Mouse (Mus musculus): ENCODE measurements at regions not wholly inside any gene's neighbourhood (a gene's known extent, or its start where the extent isn't known, plus 50 kb on each side); places are given as distances from the start of the nearest gene placed in this dataset.
A peak's percentile ranks its signal among the peaks of the same experiment; 100 is the strongest.

DNA sequence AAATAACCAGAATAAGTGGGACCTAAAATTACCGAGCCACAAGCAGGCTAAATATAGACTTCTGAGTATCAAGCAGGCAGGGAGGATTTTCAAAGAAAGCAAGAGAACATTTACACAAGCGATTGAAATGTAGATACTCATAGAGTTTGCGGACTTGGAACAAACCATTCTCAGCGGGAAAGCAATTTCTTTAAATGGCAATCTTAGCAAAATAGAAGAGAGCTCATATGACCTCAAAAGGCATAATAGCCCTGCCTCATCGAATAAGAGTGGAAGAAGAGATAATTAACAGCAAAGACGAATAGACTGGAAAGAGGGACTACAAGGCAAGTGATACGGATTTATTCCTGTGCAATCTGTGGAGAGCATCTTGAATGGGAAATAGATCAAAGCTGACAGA lies 163.7 kb upstream of the Gdf10 start:
- Histone ChIP-seq H3K4me3 (ENCODE audit: low read depth, low read length) (no peak overlapping the region), H3K9me3 (ENCODE audit: control insufficient read depth, low read depth, low read length) (peaks cover 5% of the 10 kb centered on the region; the same call in 1 of the 2 replicates), H3K27me3 (ENCODE audit: control insufficient read depth, insufficient read depth, low read length) (no peaks in the 10 kb centered on the region), H3K36me3 (ENCODE audit: control insufficient read depth, insufficient read depth, low read length) (no peaks in the 10 kb centered on the region), H3K4me2 (replicated peaks; ENCODE audit: low read depth, low read length) (no peak overlapping the region), H3K27ac (ENCODE audit: low read length) (no peak overlapping the region), H3K9ac (replicated peaks; ENCODE audit: low read depth, low read length) (no peak overlapping the region), H3K4me1 (ENCODE audit: control insufficient read depth, insufficient read depth, low read length) (no peaks in the 10 kb centered on the region)
- 68% methylated on average over 7 of the region's 7 CpGs for WGBS
- ATAC-seq (ENCODE audit: insufficient number of reproducible peaks, insufficient read depth, low FRiP score, low read depth) = no peak

DNA sequence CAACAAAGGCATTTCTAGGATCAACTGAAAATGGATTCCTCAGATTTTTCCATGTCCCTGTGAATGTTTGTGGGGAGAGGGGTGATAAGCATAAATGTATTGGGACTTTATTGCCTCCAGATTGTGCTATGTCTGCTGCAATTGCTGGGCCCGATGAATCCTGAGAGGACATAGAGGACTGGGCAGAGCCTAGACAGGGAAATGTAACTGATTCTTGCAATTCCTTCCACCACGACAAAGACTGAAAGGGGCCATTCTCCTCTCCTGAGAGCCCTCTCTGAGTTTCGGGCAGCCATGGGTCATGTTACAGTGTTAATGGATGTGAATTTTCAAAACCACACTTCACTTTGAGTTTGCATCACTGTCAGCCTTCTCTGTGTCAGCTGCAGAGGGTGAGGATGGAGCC lies 159.7 kb upstream of the Gdf10 start:
- 51% methylated on average over 3 of the region's 3 CpGs for WGBS
- H3K36me3 ChIP-seq (ENCODE audit: control insufficient read depth, insufficient read depth, low read length) = no peaks in the 10 kb centered on the region
- no peak overlapping the region for H3K4me3 ChIP-seq (ENCODE audit: low read depth, low read length)
- no peak overlapping the region for H3K4me2 ChIP-seq (replicated peaks; ENCODE audit: low read depth, low read length)
- no peak overlapping the region for H3K27ac ChIP-seq (ENCODE audit: low read length)
- H3K9me3 ChIP-seq (ENCODE audit: control insufficient read depth, low read depth, low read length) = no peaks in the 10 kb centered on the region
- no peaks in the 10 kb centered on the region for H3K4me1 ChIP-seq (ENCODE audit: control insufficient read depth, insufficient read depth, low read length)
- no peak for ATAC-seq (ENCODE audit: insufficient number of reproducible peaks, insufficient read depth, low FRiP score, low read depth)
- no peak overlapping the region for H3K9ac ChIP-seq (replicated peaks; ENCODE audit: low read depth, low read length)
- H3K27me3 ChIP-seq (ENCODE audit: control insufficient read depth, insufficient read depth, low read length) = no peaks in the 10 kb centered on the region

DNA sequence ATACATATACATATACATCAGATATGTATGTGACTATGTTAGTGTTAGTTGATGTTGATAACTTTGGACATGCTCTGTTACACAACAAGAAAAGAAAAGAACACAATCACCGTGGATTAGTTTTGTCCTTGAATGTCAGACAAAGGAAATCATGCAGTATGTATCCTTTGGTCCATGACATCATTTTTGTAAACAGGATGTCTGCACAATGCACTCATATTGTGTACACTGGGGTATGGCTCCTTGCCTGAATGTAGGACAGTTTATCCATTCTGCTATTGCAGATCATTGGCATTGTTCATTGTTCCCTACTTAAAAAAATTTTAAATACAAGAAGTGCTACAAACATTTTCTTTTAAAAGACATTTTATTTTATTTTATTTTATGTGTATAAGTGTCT lies 157.6 kb upstream of the Gdf10 start:
- Histone ChIP-seq H3K27ac (ENCODE audit: low read length) (no peak overlapping the region), H3K4me1 (ENCODE audit: control insufficient read depth, insufficient read depth, low read length) (no peaks in the 10 kb centered on the region), H3K4me2 (replicated peaks; ENCODE audit: low read depth, low read length) (no peak overlapping the region), H3K4me3 (ENCODE audit: low read depth, low read length) (no peak overlapping the region), H3K36me3 (ENCODE audit: control insufficient read depth, insufficient read depth, low read length) (no peaks in the 10 kb centered on the region), H3K9me3 (ENCODE audit: control insufficient read depth, low read depth, low read length) (no peaks in the 10 kb centered on the region), H3K27me3 (ENCODE audit: control insufficient read depth, insufficient read depth, low read length) (no peaks in the 10 kb centered on the region), H3K9ac (replicated peaks; ENCODE audit: low read depth, low read length) (no peak overlapping the region)
- ATAC-seq (ENCODE audit: insufficient number of reproducible peaks, insufficient read depth, low FRiP score, low read depth) = no peak
- WGBS = 79% methylated on average over 1 of the region's 1 CpGs

DNA sequence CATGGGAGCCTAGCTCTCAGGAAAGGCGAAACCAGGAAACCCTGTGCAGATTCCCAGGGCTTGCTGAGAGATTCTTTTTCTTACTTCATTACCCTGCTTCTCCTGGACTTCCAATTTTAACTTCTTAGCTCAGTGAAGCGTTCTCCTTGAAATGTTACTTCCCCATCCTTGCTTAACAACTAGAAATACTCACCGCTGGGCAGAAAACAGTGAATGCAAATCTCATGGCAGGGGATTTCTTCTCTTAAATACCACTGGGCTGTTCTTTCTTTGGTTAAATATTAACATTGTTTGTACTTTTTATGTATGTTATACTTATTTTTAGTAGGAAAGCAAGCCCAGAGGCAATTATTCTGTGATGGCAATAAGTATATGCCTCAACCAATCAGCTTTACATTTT lies 151.0 kb upstream of the Gdf10 start:
- Histone ChIP-seq H3K27ac (ENCODE audit: low read length) (no peak overlapping the region), H3K36me3 (ENCODE audit: control insufficient read depth, insufficient read depth, low read length) (no peaks in the 10 kb centered on the region), H3K4me1 (ENCODE audit: control insufficient read depth, insufficient read depth, low read length) (no peaks in the 10 kb centered on the region), H3K9me3 (ENCODE audit: control insufficient read depth, low read depth, low read length) (no peaks in the 10 kb centered on the region), H3K4me3 (ENCODE audit: low read depth, low read length) (no peak overlapping the region), H3K9ac (replicated peaks; ENCODE audit: low read depth, low read length) (no peak overlapping the region), H3K4me2 (replicated peaks; ENCODE audit: low read depth, low read length) (no peak overlapping the region), H3K27me3 (ENCODE audit: control insufficient read depth, insufficient read depth, low read length) (no peaks in the 10 kb centered on the region)
- no peak for ATAC-seq (ENCODE audit: insufficient number of reproducible peaks, insufficient read depth, low FRiP score, low read depth)
- WGBS = 85% methylated on average over 3 of the region's 3 CpGs

DNA sequence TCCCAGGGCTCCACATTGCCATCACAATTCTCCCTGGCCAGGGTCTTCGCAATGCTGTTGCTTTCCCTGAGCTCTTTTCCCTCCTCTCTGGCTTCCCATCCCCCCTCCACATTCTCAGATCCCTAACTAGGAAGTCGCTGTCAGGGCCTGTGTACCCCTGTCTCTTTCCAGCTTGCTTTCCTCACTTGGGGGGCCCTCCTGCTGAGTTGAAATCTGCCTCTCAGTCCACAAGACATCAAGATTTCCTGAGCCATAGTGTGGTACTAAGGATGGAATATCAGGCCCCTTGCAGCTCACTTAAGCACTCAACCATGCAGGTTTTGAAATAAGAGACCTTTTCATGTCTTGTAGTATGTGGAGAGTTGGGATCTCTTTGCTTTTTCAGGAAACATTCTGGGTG lies 133.8 kb upstream of the Gdf10 start:
- no peak overlapping the region for H3K4me3 ChIP-seq (ENCODE audit: low read depth, low read length)
- H3K27me3 ChIP-seq (ENCODE audit: control insufficient read depth, insufficient read depth, low read length) = no peaks in the 10 kb centered on the region
- H3K9me3 ChIP-seq (ENCODE audit: control insufficient read depth, low read depth, low read length) = no peaks in the 10 kb centered on the region
- WGBS = 52% methylated on average over 2 of the region's 2 CpGs
- no peaks in the 10 kb centered on the region for H3K4me1 ChIP-seq (ENCODE audit: control insufficient read depth, insufficient read depth, low read length)
- no peak overlapping the region for H3K9ac ChIP-seq (replicated peaks; ENCODE audit: low read depth, low read length)
- H3K36me3 ChIP-seq (ENCODE audit: control insufficient read depth, insufficient read depth, low read length) = no peaks in the 10 kb centered on the region
- no peak for ATAC-seq (ENCODE audit: insufficient number of reproducible peaks, insufficient read depth, low FRiP score, low read depth)
- no peak overlapping the region for H3K4me2 ChIP-seq (replicated peaks; ENCODE audit: low read depth, low read length)
- H3K27ac ChIP-seq (ENCODE audit: low read length) = no peak overlapping the region

DNA sequence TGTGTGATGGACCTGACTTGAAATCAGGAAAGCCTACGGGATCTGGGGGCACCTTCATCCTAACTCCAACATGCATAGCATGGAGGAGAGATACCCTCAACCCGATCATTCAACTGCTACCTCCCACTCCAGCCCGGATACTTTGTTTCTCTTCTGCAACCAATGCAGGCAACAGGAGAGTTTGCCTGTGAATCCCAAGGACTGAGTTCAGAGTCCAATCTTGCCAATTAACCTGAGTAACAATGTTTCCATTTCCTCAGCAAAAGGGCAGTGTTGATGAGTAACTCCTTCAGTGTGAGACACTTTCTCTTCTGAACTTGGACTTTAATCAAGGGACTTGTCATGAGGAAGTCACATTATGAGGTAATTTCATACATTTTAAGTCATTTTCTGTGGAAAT lies 129.1 kb upstream of the Gdf10 start:
- Histone ChIP-seq H3K4me1 (ENCODE audit: control insufficient read depth, insufficient read depth, low read length) (peaks cover 19% of the 10 kb centered on the region; the same call in 1 of the 2 replicates), H3K4me2 (replicated peaks; ENCODE audit: low read depth, low read length) (no peak overlapping the region), H3K27me3 (ENCODE audit: control insufficient read depth, insufficient read depth, low read length) (no peaks in the 10 kb centered on the region), H3K27ac (ENCODE audit: low read length) (no peak overlapping the region), H3K36me3 (ENCODE audit: control insufficient read depth, insufficient read depth, low read length) (no peaks in the 10 kb centered on the region), H3K9ac (replicated peaks; ENCODE audit: low read depth, low read length) (no peak overlapping the region), H3K4me3 (ENCODE audit: low read depth, low read length) (no peak overlapping the region), H3K9me3 (ENCODE audit: control insufficient read depth, low read depth, low read length) (no peaks in the 10 kb centered on the region)
- 82% methylated on average over 3 of the region's 3 CpGs for WGBS
- ATAC-seq (ENCODE audit: insufficient number of reproducible peaks, insufficient read depth, low FRiP score, low read depth) = no peak

DNA sequence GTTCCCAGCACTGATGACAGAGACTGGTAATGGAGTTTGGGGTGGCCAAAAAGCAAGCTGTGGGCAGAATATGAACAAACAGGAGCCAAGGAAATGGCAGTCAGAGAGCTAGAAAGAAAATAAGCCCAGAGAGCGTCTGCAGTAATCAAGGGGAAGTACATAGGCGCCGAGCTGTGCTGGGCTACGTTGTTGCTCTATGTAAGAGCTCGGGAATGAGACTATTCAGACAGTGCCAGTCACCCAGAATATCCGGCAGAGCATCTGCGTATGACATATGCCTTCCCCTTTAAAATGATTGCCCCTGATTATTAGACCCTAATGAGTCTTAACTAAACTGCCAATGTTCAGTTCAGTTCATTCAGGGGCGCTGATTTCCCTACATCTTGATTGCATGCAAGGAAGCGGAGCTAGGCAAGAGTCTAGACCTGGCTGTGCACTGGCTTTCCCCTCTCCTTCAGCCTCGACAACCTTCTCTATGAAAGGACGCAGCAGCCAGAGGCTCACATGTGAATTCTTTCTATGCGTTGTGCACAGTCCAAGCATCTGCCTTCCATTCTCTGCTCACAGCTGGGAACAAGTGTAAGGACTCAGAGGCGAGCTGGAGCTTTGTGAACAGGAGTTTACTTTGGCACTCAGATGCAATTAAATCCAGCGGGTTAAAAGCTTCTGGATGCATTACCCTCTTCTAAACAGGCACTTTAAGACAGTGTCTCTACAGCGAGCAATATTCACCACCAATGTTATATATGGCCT lies 125.7 kb upstream of the Gdf10 start:
- Histone ChIP-seq H3K4me2 (replicated peaks; ENCODE audit: low read depth, low read length) (no peak overlapping the region; the same call in 1 of the 2 replicates), H3K27ac (ENCODE audit: low read length) (peak overlapping the region; percentile 76)
- ATAC-seq (ENCODE audit: insufficient number of reproducible peaks, insufficient read depth, low FRiP score, low read depth) = peak; percentile 83; the same call in 1 of the 2 replicates

DNA sequence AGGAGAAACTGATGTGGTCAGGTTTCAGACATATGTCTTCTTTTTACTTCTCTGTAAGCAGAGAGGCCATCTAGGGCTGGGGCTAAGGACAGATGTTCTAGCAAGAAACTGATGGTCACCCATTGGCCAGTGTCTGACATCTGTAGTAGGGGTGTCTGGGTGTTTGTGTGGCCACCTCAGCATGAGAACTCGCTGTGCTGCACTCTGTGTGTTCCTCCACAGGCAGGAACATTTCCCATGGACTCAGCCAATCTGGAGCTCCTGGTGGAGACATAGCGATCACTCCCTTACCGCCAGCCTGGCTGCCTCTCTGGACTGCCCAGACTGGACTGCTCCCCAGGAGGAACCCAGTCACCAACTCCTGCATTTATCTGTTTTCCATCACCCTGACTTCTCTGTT lies 119.1 kb upstream of the Gdf10 start:
- no peaks in the 10 kb centered on the region for H3K9me3 ChIP-seq (ENCODE audit: control insufficient read depth, low read depth, low read length)
- H3K4me2 ChIP-seq (replicated peaks; ENCODE audit: low read depth, low read length) = no peak overlapping the region
- no peak overlapping the region for H3K27ac ChIP-seq (ENCODE audit: low read length)
- peaks cover 20% of the 10 kb centered on the region for H3K4me1 ChIP-seq (ENCODE audit: control insufficient read depth, insufficient read depth, low read length)
- no peak overlapping the region for H3K4me3 ChIP-seq (ENCODE audit: low read depth, low read length)
- WGBS = 84% methylated on average over 3 of the region's 3 CpGs
- H3K27me3 ChIP-seq (ENCODE audit: control insufficient read depth, insufficient read depth, low read length) = no peaks in the 10 kb centered on the region
- H3K9ac ChIP-seq (replicated peaks; ENCODE audit: low read depth, low read length) = no peak overlapping the region
- no peaks in the 10 kb centered on the region for H3K36me3 ChIP-seq (ENCODE audit: control insufficient read depth, insufficient read depth, low read length)
- ATAC-seq (ENCODE audit: insufficient number of reproducible peaks, insufficient read depth, low FRiP score, low read depth) = no peak

More for the DNA sequence above, 125.7 kb upstream of the Gdf10 start:
- Histone ChIP-seq H3K9me3 (ENCODE audit: control insufficient read depth, low read depth, low read length) (no peaks in the 10 kb centered on the region), H3K9ac (replicated peaks; ENCODE audit: low read depth, low read length) (no peak overlapping the region), H3K4me1 (ENCODE audit: control insufficient read depth, insufficient read depth, low read length) (peaks cover 19% of the 10 kb centered on the region; the same call in 1 of the 2 replicates), H3K27me3 (ENCODE audit: control insufficient read depth, insufficient read depth, low read length) (no peaks in the 10 kb centered on the region), H3K4me3 (ENCODE audit: low read depth, low read length) (no peak overlapping the region), H3K36me3 (ENCODE audit: control insufficient read depth, insufficient read depth, low read length) (no peaks in the 10 kb centered on the region)
- 43% methylated on average over 15 of the region's 15 CpGs for WGBS

DNA sequence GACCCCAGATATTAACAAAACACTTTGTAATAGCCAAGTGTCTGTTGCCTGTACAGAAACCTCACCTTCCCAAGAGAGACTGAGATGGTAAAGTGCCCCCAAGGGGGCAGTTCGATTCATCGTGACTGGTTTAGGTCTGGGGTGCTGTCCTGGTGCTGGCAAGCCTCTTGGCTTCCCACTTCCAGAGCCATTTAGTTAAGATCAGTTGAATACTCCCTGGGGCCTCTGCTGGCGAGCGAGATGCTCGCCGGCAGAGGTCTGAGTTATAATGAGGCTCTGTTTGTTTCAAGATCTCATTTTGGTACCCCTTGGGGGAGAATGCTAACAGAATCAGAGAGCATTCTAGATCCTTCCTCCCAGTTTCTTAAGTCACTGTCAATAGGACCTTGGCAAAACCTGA lies 118.7 kb upstream of the Gdf10 start:
- H3K36me3 ChIP-seq (ENCODE audit: control insufficient read depth, insufficient read depth, low read length) = no peaks in the 10 kb centered on the region
- no peaks in the 10 kb centered on the region for H3K27me3 ChIP-seq (ENCODE audit: control insufficient read depth, insufficient read depth, low read length)
- H3K27ac ChIP-seq (ENCODE audit: low read length) = no peak overlapping the region
- 67% methylated on average over 6 of the region's 6 CpGs for WGBS
- H3K4me1 ChIP-seq (ENCODE audit: control insufficient read depth, insufficient read depth, low read length) = peaks cover 21% of the 10 kb centered on the region
- H3K4me2 ChIP-seq (replicated peaks; ENCODE audit: low read depth, low read length) = no peak overlapping the region
- no peaks in the 10 kb centered on the region for H3K9me3 ChIP-seq (ENCODE audit: control insufficient read depth, low read depth, low read length)
- H3K9ac ChIP-seq (replicated peaks; ENCODE audit: low read depth, low read length) = no peak overlapping the region
- no peak overlapping the region for H3K4me3 ChIP-seq (ENCODE audit: low read depth, low read length)
- no peak for ATAC-seq (ENCODE audit: insufficient number of reproducible peaks, insufficient read depth, low FRiP score, low read depth)

Measured in stomach, embryonic 14.5 days (tissue).